Mouse (Mus musculus) ES-E14 (cell line): ENCODE data around the gene Ube2d2b. TPM values are rescaled to one million over a fixed set of nuclear protein-coding genes. Genes with fewer than 3 reads are reported as not detected.

Source experiments
- DNase-seq: peaks from one replicate; pipeline ENCODE4 v3.0.0-alpha.2; 2013; ENCODE audit warnings: low read depth, low spot score
- H3K27ac ChIP-seq: 2 replicates; pipeline ENCODE4 v1.5.1; 2012; ENCODE audit warnings: low read depth, mild to moderate bottlenecking, low read length, moderate library complexity, mixed read lengths; ENCODE audit not compliant: poor library complexity, insufficient read depth, severe bottlenecking
- H3K36me3 ChIP-seq: 2 replicates; pipeline ENCODE4 v1.6.1; 2012; ENCODE audit warnings: mild to moderate bottlenecking, low read length, moderate library complexity, mixed read lengths; ENCODE audit not compliant: control insufficient read depth, poor library complexity, insufficient read depth, severe bottlenecking
- H3K4me1 ChIP-seq, 2 experiments: fragments of 150-350 bp in 1 of 2; sonication (generic) in 1 of 2; 2 replicates each; pipeline ENCODE4 v1.6.1; 2012; ENCODE audit warnings: low read length in 2 of 2, mild to moderate bottlenecking in 1 of 2, mixed read lengths in 1 of 2; ENCODE audit not compliant: control insufficient read depth in 2 of 2, insufficient read depth in 2 of 2, poor library complexity in 1 of 2
- H3K4me3 ChIP-seq, 2 experiments: fragments of 150-350 bp in 1 of 2; sonication (generic) in 1 of 2; 2 replicates each; pipeline ENCODE4 v1.5.1; 2012; ENCODE audit warnings: low read length in 2 of 2, low read depth in 1 of 2, mild to moderate bottlenecking in 1 of 2, mixed read lengths in 1 of 2; ENCODE audit not compliant: insufficient read depth in 1 of 2, poor library complexity in 1 of 2, severe bottlenecking in 1 of 2
- H3K9ac ChIP-seq: 2 replicates; pipeline ENCODE4 v1.6.1; 2012; ENCODE audit warnings: low read depth, mild to moderate bottlenecking, low read length, mixed read lengths; ENCODE audit not compliant: poor library complexity, insufficient read depth, severe bottlenecking
- H3K9me3 ChIP-seq: fragments of 150-350 bp; sonication (generic); 2 replicates; pipeline ENCODE4 v1.6.1; 2012; ENCODE audit warnings: low read depth, mild to moderate bottlenecking, low read length; ENCODE audit not compliant: control insufficient read depth, insufficient read depth
- CHD2 ChIP-seq: IDR thresholded peaks from 2 replicates; pipeline ENCODE4 v1.6.1; 2014; ENCODE audit warnings: mild to moderate bottlenecking, low read depth, low read length, inconsistent platforms
- HCFC1 ChIP-seq: IDR thresholded peaks from 2 replicates; pipeline ENCODE4 v1.6.1; 2012; ENCODE audit warnings: low read length, inconsistent platforms, borderline replicate concordance; ENCODE audit not compliant: insufficient read depth
- MAFK ChIP-seq: IDR thresholded peaks from 2 replicates; pipeline ENCODE4 v1.6.1; 2014; ENCODE audit warnings: mild to moderate bottlenecking, low read depth, low read length, inconsistent platforms; ENCODE audit not compliant: insufficient read depth
- ZC3H11A ChIP-seq: IDR thresholded peaks from 2 replicates; pipeline ENCODE4 v1.6.1; 2012; ENCODE audit warnings: low read depth, mild to moderate bottlenecking, inconsistent platforms, low read length, borderline replicate concordance
- ZNF384 ChIP-seq: IDR thresholded peaks from 2 replicates; pipeline ENCODE4 v1.6.1; 2012; ENCODE audit warnings: low read depth, low read length, inconsistent platforms
- in situ Hi-C, 2 experiments: fragments of 600-800 bp; cut with MboI; formaldehyde crosslinking; loops; one replicate each; pipeline ENCODE4 v1.15.1; 2025; ENCODE audit warnings: low sequenced_read_pairs in 2 of 2, inconsistent platforms in 1 of 2; ENCODE audit not compliant: unreplicated experiment in 2 of 2
- total RNA-seq: library from RNA; depleted of rRNA; stranded (reverse); fragments of 300-350 nt; gene quantifications from 2 replicates; pipeline ENCODE4 v1.2.3, GENCODE M21; 2012

Ube2d2b gene
- total RNA-seq, 1 experiment: 0.27 TPM

- in situ Hi-C loops: no loop called here
- H3K4me1 ChIP-seq: peaks cover 6 to 9% of the 10 kb centered on the region in 2 experiments
- H3K36me3 ChIP-seq: no peaks in the 10 kb centered on the region
- H3K27ac ChIP-seq: no peak overlapping the region
- no peak for DNase-seq
- H3K9me3 ChIP-seq: no peaks in the 10 kb centered on the region
- H3K4me3 ChIP-seq: no peak overlapping the region
- no peak overlapping the region for H3K9ac ChIP-seq
- TF ChIP-seq MAFK (no peak), CHD2 (no peak)
Measured at GRCm38 (mm10) chr5:107863971-107864370, 34.1 kb downstream of the Ube2d2b start.

GRCm38 (mm10) chr5:107866127-107867126 is 36.5 kb downstream of the Ube2d2b start:
- Histone ChIP-seq H3K36me3 (no peaks in the 10 kb centered on the region), H3K9ac (no peak overlapping the region), H3K9me3 (no peaks in the 10 kb centered on the region), H3K27ac (no peak overlapping the region), H3K4me1 (peaks cover 6 to 9% of the 10 kb centered on the region in 2 experiments), H3K4me3 (no peak overlapping the region)
- no peak for DNase-seq
- in situ Hi-C loops: no loop called here
- TF ChIP-seq CHD2 (no peak), ZC3H11A (no peak), ZNF384 (no peak), HCFC1 (no peak), MAFK (no peak)

- in situ Hi-C loops: no loop called here
- DNase-seq: peak; percentile 21
- TF ChIP-seq ZC3H11A (no peak), ZNF384 (peak; percentile 57; the same call in 1 of the 2 replicates), CHD2 (no peak), HCFC1 (no peak), MAFK (no peak)
- H3K9me3 ChIP-seq: no peaks in the 10 kb centered on the region
- H3K4me3 ChIP-seq: peak overlapping the region; percentile 96 to 98
- H3K27ac ChIP-seq: peak overlapping the region; percentile 89
- H3K4me1 ChIP-seq: peaks cover 6 to 9% of the 10 kb centered on the region in 2 experiments; a peak in 3 of 4 replicates
- H3K9ac ChIP-seq: peak overlapping the region; percentile 97
- no peaks in the 10 kb centered on the region for H3K36me3 ChIP-seq
Measured at GRCm38 (mm10) chr5:107867970-107868904, 38.3 kb downstream of the Ube2d2b start.

DNA sequence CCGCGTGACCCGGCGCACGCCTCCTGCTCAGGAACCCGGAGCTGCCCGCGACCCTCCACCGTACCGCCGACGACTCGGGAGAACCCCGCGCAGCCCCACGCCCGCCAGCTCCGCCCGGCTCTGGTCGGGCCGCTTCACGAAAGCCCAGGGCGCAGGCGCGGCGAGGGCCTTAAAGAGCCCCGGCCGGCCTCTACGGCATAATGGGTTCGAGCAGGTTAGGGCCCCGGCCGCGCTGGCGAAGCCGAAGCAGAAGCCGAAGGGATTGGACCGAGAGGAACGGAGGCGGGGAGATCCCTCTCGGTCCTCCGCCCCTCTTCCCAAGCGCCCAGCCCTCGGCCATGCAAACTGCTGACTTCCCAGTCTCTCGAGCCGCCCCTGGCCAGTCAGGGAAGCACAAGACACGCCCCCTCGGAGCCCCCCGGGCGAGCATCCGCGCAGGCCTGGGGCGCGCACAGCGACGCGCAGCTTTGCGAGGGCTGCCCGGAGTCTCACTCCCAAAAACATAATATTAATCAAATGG is 39.1 kb downstream of the Ube2d2b start:
- Histone ChIP-seq H3K9ac (peak overlapping the region; percentile 97), H3K36me3 (no peaks in the 10 kb centered on the region), H3K4me3 (peak overlapping the region; percentile 96 to 98), H3K27ac (peak overlapping the region; percentile 89), H3K4me1 (peaks cover 4 to 5% of the 10 kb centered on the region in 2 experiments; a peak in 2 of 4 replicates), H3K9me3 (no peaks in the 10 kb centered on the region)
- TF ChIP-seq HCFC1 (no peak), MAFK (peak; percentile 79)
- in situ Hi-C loops: no loop called here
- peak; percentile 94 for DNase-seq
